Mouse (Mus musculus): ENCODE measurements at regions not wholly inside any gene's neighbourhood (a gene's known extent, or its start where the extent isn't known, plus 50 kb on each side); places are given as distances from the start of the nearest gene placed in this dataset.

GRCm38 (mm10) chr2:137262911-137263310 lies 146.5 kb upstream of the Jag1 start:
- no peak for DNase-seq (ENCODE audit: low read depth, low spot score)

DNA sequence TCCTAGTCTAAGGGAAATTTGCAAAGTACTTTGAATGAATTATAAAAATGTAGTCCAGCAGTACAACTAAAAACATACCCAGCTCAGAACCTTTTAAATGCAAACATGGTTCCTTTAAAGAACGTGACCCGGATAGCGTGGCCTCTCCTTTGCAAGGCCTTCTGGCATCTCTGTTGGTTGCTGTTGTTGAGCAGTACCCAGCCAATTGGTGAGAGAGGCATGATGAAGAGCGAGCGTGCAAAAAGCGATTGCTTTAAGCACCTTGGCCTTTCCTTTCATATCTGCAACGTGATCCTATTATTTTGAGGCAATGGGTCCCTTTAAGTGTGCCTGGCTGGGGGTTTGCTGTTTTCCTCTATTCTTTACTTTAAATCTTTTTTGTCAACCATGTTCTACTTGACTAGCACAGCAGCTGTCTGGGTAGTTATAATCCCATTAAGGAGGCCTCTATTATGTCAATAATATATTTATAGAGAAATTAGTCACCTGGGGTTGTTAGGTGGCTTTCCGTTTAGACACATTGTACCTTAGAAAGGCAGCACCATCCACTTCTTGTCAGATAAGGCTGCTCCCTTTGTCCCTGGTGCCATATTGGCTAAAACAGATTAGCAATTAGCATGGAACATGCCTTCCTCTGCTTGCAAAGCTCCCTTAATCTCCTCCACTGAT lies 141.5 kb upstream of the Jag1 start:
- no peak for DNase-seq (ENCODE audit: low read depth, low spot score)

GRCm38 (mm10) chr2:137247931-137248330 lies 131.5 kb upstream of the Jag1 start:
- DNase-seq (ENCODE audit: low read depth, low spot score), result no peak

DNA sequence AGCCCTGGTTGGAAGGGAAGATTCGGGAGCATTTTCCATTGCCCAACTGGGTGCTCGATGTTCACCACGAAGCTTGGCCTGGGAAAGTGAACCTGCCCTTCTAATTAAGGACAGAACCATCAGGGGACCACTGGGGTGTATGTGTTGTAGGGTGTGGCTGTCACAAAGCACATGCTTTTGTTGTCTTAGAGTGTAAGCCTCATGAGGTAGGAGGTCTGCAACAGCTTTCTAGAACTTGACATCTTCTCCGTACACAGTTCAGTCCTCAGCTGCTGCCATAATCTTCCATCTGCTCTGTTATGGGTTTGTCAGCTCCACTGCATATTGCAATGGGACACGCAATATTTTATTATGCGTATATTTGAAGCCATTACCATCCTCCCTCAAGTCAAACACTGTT lies 127.9 kb upstream of the Jag1 start:
- no peak for DNase-seq (ENCODE audit: low read depth, low spot score)

- no peak for DNase-seq (ENCODE audit: low read depth, low spot score)
These were observed 127.5 kb upstream of the Jag1 start for GRCm38 (mm10) chr2:137243914-137244313.

DNA sequence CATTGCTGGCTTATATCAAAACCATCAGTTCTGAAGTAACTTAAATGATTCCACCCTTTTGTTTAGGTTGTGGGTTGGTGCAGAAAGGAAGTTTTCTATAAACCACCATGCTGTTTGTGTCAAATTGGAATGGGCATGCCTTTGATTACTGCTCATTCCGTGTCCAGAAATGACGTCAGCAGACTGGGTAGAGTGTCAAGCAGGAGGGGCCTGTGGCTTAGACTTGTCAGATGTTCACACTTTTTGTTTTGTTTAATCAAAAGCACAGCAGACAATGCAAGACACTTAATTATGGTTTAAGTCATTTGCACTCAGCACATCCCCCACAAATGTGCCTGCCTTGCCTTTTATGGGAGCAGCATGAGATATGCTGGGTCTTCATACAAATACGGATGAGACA lies 120.5 kb upstream of the Jag1 start:
- DNase-seq (ENCODE audit: low read depth, low spot score), result no peak

DNA sequence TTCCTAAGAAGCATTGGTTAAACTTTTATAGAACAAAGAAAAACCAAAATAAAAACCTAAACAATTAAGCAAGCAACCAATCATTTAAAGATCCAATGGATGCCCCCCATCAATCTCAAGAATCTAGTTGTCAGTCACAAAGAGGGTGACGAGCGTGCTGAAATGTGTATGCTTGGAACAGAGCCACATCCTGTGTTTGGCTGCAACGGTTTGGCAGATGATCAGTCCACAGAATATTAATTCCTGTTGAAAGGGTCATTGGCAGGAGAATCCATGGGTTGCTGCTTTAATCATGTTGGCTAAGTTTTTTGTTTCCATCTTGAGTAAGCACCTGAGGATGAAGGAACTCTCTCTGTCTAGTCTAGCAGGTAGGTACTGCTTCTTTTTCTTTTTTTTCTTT lies 117.5 kb upstream of the Jag1 start:
- DNase-seq (ENCODE audit: low read depth, low spot score), result no peak

GRCm38 (mm10) chr2:137231161-137231560 lies 114.7 kb upstream of the Jag1 start:
- DNase-seq (ENCODE audit: low read depth, low spot score), result no peak

- no peak for DNase-seq (ENCODE audit: low read depth, low spot score)
These were observed 113.1 kb upstream of the Jag1 start for GRCm38 (mm10) chr2:137229422-137230069.

DNA sequence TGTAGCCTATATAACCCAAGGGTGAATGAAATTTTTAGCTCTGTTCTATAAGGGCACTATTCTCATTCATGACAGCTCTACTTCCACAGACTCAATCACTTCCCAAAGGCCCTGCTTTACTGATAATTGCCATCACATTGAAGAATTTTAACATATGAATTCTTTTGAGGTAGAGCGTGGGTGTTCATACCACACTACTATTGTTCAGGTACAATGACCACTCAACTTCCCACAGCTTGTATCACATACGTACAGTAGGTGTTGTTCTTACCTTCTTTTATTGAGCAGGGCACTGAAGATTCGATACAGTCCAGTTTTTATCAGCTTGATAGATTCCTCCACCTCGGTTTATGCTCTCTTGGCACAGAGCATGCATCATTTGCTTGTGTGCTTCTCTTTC lies 111.1 kb upstream of the Jag1 start:
- DNase-seq (ENCODE audit: low read depth, low spot score), result peak; percentile 15

DNA sequence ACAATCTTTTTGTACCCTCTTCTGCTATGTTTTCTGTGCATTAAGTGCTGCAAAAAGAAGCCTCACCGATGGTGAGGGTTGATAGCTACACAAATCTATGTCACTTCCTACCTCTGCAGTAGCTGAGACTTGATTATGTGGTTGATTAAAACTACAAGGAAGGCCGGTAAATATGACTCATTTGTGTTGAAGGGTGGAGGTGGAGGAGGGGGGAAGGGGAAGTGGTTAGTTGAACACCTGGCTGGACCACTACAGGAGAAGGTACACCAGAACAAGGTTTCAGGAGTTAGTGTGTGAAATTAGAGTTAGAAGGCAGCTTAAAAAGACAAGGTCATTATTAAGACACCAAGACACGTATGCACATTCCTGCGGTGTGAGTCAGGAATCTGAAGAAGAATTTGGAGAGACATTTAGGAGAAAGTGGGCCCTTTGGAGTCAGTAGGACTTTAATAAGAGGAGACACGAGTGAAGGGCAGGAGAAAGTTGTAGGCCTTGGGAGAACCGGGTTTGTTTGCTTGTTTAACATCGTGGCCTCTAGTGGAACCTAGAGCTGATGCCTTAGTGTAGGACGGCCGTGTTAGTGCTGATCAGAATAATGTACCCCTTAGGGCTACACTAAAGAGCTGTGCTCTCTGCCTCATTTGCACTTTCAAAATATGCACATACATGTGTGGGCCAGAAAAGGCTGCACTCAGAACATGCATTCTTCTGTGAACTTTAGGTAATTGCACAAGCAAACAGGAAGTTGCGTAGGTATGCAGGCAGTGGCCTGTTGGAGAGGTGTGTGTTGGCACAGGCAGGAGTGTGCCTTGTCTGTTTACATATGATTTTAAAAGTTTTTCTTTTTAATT lies 108.5 kb upstream of the Jag1 start:
- DNase-seq (ENCODE audit: low read depth, low spot score), result no peak

- DNase-seq (ENCODE audit: low read depth, low spot score), result no peak
These were observed 99.3 kb upstream of the Jag1 start for GRCm38 (mm10) chr2:137215697-137216096.

GRCm38 (mm10) chr2:137207846-137208245 lies 91.4 kb upstream of the Jag1 start:
- no peak for DNase-seq (ENCODE audit: low read depth, low spot score)

- DNase-seq (ENCODE audit: low read depth, low spot score), result no peak
These were observed 87.9 kb upstream of the Jag1 start for GRCm38 (mm10) chr2:137204274-137204850.

DNA sequence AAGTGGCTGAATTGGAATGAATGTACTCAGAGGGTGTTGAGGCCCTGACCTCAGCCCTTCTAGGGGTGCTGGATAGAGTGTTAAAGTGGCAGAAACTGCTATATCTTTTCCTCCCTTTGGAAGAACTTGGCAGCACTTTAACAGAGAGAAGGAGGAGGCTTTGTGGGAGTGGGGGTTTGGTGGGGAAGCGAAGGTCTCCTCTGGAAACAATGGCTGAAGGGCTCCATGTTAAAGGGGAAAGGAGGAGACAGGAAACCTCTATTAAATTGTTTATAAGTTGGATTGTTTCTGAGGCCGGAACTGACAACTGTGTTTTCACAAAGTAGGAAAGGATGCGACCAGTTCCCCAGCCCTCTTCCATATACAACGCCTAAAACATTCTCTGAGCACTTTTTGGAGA lies 83.7 kb upstream of the Jag1 start:
- no peak for DNase-seq (ENCODE audit: low read depth, low spot score)

- no peak for DNase-seq (ENCODE audit: low read depth, low spot score)
These were observed 75.7 kb upstream of the Jag1 start for GRCm38 (mm10) chr2:137192183-137192582.

GRCm38 (mm10) chr2:137169176-137169575 lies 52.7 kb upstream of the Jag1 start:
- no peak for DNase-seq (ENCODE audit: low read depth, low spot score)

DNA sequence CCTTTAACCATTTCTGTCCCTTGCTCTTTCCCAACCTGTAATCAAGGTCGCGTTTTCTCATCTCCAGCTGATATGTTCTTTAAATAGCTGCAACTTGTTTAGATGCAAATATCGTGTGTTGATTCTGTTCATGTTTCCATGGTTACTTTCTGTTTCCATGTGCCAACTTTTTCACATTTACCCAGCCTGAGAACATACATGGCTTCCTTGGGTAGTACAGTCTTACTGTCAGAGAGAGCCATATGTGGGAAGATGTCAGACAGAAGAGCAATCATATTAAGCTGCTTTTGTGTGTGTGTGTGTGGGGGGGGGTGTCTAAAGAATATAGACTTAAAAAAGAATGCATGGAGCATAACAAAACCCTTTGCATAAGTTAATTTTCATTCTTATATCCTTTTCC lies 52.2 kb upstream of the Jag1 start:
- no peak for DNase-seq (ENCODE audit: low read depth, low spot score)

Measured in ES-CJ7 (cell line).